Mouse (Mus musculus): ENCODE results near the gene Srrt. TPM values are rescaled to one million over a fixed set of nuclear protein-coding genes. Genes with fewer than 3 reads are reported as not detected.

The Srrt gene
- polyA plus RNA-seq, 1 experiment from 2014 or later = 169 TPM

DNA sequence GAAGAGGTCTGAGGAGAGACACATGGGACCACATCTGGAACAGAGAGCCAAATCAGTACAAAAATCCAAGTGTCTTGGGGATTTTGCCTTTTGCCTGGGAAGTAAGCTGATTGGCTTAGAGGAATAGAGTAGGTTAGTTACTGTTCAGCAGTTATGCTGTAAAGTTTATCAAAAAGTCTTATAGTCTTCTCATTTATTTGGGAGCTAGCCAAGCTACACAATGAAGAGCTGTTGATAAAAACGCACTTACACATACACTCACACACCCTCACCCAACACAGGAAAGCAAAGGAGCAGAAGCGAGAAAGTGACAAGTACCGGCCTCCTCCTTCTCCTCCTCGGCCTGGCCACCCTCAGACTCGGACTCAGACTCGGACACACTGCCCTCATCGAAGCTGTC is 8.2 kb downstream of the Srrt start:
- no peaks in the 10 kb centered on the region for H3K9me3 ChIP-seq (ENCODE audit: control insufficient read depth, low read length)

DNA sequence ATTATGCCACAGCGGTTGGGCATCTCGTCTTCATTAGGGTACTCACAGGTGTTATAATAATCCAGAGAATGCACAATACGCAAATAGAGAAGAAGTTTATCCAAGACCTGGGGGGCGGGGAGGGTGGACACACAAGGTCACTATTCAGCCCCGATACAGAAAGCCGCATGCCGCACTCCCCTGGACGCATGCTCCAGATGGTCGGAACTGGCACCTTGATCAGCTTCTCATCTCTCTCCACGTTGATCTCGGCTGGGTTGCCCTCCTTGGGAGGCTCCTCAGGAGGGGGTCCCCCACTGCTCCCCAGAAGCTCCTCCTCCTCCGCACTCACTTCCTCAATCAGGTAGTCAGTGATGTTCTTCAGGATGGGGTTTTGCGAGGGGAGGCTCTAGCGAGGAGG is 10.3 kb downstream of the Srrt start:
- Histone ChIP-seq H3K9me3 (ENCODE audit: control insufficient read depth, low read length) (no peaks in the 10 kb centered on the region), H3K27ac (ENCODE audit: low read depth, low read length) (no peak overlapping the region), H3K27me3 (replicated peaks; ENCODE audit: control insufficient read depth, insufficient read depth, low read length) (no peaks in the 10 kb centered on the region), H3K9ac (ENCODE audit: low read depth, low read length) (no peak overlapping the region), H3K4me2 (no peak overlapping the region), H3K4me3 (ENCODE audit: low read depth, low read length) (no peak overlapping the region), H3K4me1 (replicated peaks; ENCODE audit: control insufficient read depth, insufficient read depth, low read length) (peaks cover 21% of the 10 kb centered on the region), H3K36me3 (ENCODE audit: control insufficient read depth, insufficient read depth, low read length) (peaks cover 72% of the 10 kb centered on the region)
- WGBS = 95% methylated on average over 14 of the region's 14 CpGs
- DNase-seq (ENCODE audit: low spot score) (no peak), ATAC-seq (replicated peaks; ENCODE audit: low FRiP score) (no peak)

More for the DNA sequence above, 8.2 kb downstream of the Srrt start:
- Histone ChIP-seq H3K36me3 (ENCODE audit: control insufficient read depth, insufficient read depth, low read length) (peaks cover 88% of the 10 kb centered on the region), H3K4me3 (ENCODE audit: low read depth, low read length) (no peak overlapping the region), H3K4me2 (no peak overlapping the region), H3K9ac (ENCODE audit: low read depth, low read length) (no peak overlapping the region), H3K4me1 (replicated peaks; ENCODE audit: control insufficient read depth, insufficient read depth, low read length) (peaks cover 23% of the 10 kb centered on the region), H3K27me3 (replicated peaks; ENCODE audit: control insufficient read depth, insufficient read depth, low read length) (no peaks in the 10 kb centered on the region), H3K27ac (ENCODE audit: low read depth, low read length) (no peak overlapping the region)
- WGBS = 86% methylated on average over 7 of the region's 7 CpGs
- no peak for ATAC-seq (replicated peaks; ENCODE audit: low FRiP score)
- no peak for DNase-seq (ENCODE audit: low spot score)

DNA sequence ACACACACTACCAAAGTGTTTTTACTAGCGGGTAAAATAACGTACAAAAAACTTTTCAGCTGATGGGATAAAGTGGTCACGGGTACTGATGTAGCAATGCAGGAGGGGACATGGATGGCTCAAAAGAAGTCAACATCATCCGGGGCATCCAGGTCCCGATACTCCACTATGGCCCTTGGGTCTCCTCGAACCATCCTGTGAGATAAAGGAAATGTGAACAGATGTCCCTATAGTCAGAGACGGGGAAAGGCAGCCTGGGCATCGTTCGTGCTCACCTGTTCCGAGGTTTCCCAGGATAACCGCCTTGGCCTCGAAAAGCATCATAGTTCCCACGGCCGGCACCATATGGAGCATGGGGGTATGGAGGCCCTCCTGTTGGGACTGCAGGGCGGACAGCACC is 11.8 kb downstream of the Srrt start:
- no peaks in the 10 kb centered on the region for H3K9me3 ChIP-seq (ENCODE audit: control insufficient read depth, low read length)
- peak overlapping the region; percentile 99 for H3K4me2 ChIP-seq
- H3K27me3 ChIP-seq (replicated peaks; ENCODE audit: control insufficient read depth, insufficient read depth, low read length) = no peaks in the 10 kb centered on the region
- H3K4me3 ChIP-seq (ENCODE audit: low read depth, low read length) = peak overlapping the region; percentile 7; the same call in 1 of the 2 replicates
- H3K27ac ChIP-seq (ENCODE audit: low read depth, low read length) = no peak overlapping the region; the same call in 1 of the 2 replicates
- H3K36me3 ChIP-seq (ENCODE audit: control insufficient read depth, insufficient read depth, low read length) = peaks cover 61% of the 10 kb centered on the region
- H3K9ac ChIP-seq (ENCODE audit: low read depth, low read length) = 0 out of 2 replicates have a peak overlapping the region, but pooled peaks have one; percentile 9
- 89% methylated on average over 15 of the region's 15 CpGs for WGBS
- ATAC-seq (replicated peaks; ENCODE audit: low FRiP score) (no peak), DNase-seq (ENCODE audit: low spot score) (no peak)
- H3K4me1 ChIP-seq (replicated peaks; ENCODE audit: control insufficient read depth, insufficient read depth, low read length) = peaks cover 34% of the 10 kb centered on the region

DNA sequence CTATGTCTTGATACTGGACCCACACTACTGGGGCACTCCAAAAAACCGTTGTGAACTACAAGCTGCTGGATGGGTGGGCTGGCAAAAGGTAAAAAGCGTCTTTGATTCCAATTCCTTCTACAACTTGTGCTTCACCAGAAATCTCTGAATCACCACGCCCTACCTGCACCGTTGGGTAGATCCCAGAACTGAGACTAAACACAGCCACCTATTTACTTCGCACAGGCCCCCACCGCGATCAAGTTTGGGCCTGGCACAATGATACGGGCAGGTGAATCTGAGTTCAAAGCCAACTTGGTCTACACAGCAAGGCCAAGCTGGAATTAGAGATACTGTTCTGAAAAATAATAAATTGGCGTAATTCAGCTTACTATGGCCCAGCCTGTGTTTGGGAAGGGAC is 12.2 kb downstream of the Srrt start:
- H3K9me3 ChIP-seq (ENCODE audit: control insufficient read depth, low read length) = no peaks in the 10 kb centered on the region
- H3K4me1 ChIP-seq (replicated peaks; ENCODE audit: control insufficient read depth, insufficient read depth, low read length) = peaks cover 38% of the 10 kb centered on the region
- H3K4me2 ChIP-seq = peak overlapping the region; percentile 99
- peak overlapping the region; percentile 68 for H3K4me3 ChIP-seq (ENCODE audit: low read depth, low read length)
- 72% methylated on average over 9 of the region's 9 CpGs for WGBS
- H3K9ac ChIP-seq (ENCODE audit: low read depth, low read length) = peak overlapping the region; percentile 91
- DNase-seq (ENCODE audit: low spot score) (no peak), ATAC-seq (replicated peaks; ENCODE audit: low FRiP score) (no peak)
- peaks cover 4% of the 10 kb centered on the region for H3K27me3 ChIP-seq (replicated peaks; ENCODE audit: control insufficient read depth, insufficient read depth, low read length)
- H3K36me3 ChIP-seq (ENCODE audit: control insufficient read depth, insufficient read depth, low read length) = peaks cover 57% of the 10 kb centered on the region
- H3K27ac ChIP-seq (ENCODE audit: low read depth, low read length) = peak overlapping the region; percentile 95

DNA sequence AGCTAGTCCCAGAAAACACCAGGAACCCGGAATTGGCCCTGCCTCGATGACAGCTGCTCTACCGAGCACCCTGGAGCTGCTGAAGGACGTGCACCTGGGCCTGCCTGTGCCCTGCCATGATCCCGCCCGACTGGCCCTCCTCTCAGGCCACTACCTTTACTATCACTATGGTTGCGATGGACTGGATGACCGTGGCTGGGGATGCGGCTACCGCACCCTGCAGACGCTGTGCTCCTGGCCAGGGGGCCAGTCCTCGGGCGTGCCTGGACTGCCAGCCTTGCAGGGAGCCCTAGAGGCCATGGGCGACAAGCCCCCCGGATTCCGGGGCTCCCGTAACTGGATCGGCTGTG is 12.8 kb downstream of the Srrt start:
- peak; percentile 33 for ATAC-seq (replicated peaks; ENCODE audit: low FRiP score)
- Histone ChIP-seq H3K27me3 (replicated peaks; ENCODE audit: control insufficient read depth, insufficient read depth, low read length) (peaks cover 9% of the 10 kb centered on the region), H3K9me3 (ENCODE audit: control insufficient read depth, low read length) (no peaks in the 10 kb centered on the region), H3K27ac (ENCODE audit: low read depth, low read length) (peak overlapping the region; percentile 95), H3K4me3 (ENCODE audit: low read depth, low read length) (peak overlapping the region; percentile 68), H3K9ac (ENCODE audit: low read depth, low read length) (peak overlapping the region; percentile 91), H3K36me3 (ENCODE audit: control insufficient read depth, insufficient read depth, low read length) (peaks cover 51% of the 10 kb centered on the region), H3K4me1 (replicated peaks; ENCODE audit: control insufficient read depth, insufficient read depth, low read length) (peaks cover 42% of the 10 kb centered on the region), H3K4me2 (peak overlapping the region; percentile 99)
- no peak for DNase-seq (ENCODE audit: low spot score)
- 9% methylated on average over 18 of the region's 18 CpGs for WGBS

DNA sequence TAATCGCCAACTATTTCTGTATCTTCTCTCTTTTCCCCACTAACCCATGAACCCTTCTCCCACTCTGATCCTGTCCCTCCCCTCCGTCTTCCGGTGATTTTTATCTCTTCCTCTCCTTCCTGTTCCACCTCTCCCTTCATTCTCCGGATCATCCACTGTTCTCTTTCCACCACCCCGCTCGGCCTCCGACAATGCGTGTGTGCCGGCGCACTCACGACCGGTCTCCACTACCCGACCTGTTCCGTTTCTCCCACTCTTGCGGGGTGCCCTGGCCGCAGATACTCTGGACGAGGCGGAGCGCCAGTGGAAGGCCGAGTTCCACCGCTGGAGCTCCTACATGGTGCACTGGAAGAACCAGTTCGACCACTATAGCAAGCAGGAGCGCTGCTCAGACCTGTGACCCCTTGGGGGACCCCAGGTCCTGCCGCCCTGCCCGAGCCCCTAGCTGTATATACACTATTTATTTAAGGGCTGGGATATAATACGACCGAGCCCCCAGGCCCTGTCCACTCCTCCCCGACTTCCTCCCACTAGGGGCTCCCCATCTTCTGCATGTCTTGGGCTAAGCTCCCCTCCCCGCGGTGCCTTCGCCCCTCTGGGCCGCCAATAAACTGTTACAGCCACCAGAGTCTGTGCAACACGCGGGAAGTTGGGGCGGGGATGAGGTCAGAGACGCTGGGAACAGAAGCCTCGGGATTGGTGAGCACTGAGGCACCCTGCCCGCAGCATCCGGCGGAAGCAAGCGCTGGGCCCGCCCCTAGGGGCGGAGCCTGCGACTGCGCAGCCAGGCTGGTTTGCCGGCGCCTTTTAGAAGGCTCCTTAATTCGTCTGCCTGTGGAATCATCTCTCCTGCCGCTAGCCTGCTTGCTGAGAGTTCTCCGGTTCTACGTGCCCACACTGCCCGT is 13.4 kb downstream of the Srrt start, which contains the start of gene Ufsp1:
Gene Ufsp1 (plus strand): TSS at position 791 of the 905 bp plus-strand sequence.
- Histone ChIP-seq H3K4me1 (replicated peaks; ENCODE audit: control insufficient read depth, insufficient read depth, low read length) (peaks cover 42% of the 10 kb centered on the region), H3K4me2 (peak within 1 kb of the TSS; percentile 99)

DNA sequence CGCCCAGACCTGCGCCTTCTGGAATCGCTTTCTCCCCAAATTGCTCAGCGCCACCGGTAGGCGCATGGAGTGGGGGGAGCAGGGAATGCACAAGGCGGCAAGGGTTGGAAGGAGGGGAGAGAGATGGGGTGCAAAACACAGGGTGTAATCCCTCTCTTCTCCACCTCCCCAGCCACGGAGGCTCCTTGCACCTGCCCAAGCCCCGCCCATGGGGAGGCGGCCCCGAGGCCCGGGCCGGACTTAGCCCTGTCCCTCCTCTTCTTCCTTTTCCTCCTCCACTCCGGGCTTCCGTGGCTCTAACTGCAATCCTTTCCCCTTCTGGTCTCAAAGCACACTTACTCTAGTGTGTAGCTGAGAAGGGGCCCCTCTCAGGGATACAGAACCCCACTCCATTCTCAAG is 14.2 kb downstream of the Srrt start:
- DNase-seq (ENCODE audit: low spot score) (peak; percentile 75), ATAC-seq (replicated peaks; ENCODE audit: low FRiP score) (peak; percentile 35)
- Histone ChIP-seq H3K36me3 (ENCODE audit: control insufficient read depth, insufficient read depth, low read length) (peaks cover 37% of the 10 kb centered on the region), H3K4me3 (ENCODE audit: low read depth, low read length) (peak overlapping the region; percentile 68), H3K27me3 (replicated peaks; ENCODE audit: control insufficient read depth, insufficient read depth, low read length) (peaks cover 19% of the 10 kb centered on the region), H3K9ac (ENCODE audit: low read depth, low read length) (peak overlapping the region; percentile 91), H3K4me2 (peak overlapping the region; percentile 99), H3K9me3 (ENCODE audit: control insufficient read depth, low read length) (no peaks in the 10 kb centered on the region), H3K4me1 (replicated peaks; ENCODE audit: control insufficient read depth, insufficient read depth, low read length) (peaks cover 45% of the 10 kb centered on the region), H3K27ac (ENCODE audit: low read depth, low read length) (peak overlapping the region; percentile 95)
- WGBS = under 1% methylated on average over 15 of the region's 15 CpGs

More for the DNA sequence above, 13.4 kb downstream of the Srrt start, which contains the start of gene Ufsp1:
- Histone ChIP-seq H3K9me3 (ENCODE audit: control insufficient read depth, low read length) (no peaks in the 10 kb centered on the region), H3K36me3 (ENCODE audit: control insufficient read depth, insufficient read depth, low read length) (peaks cover 45% of the 10 kb centered on the region), H3K27me3 (replicated peaks; ENCODE audit: control insufficient read depth, insufficient read depth, low read length) (peaks cover 16% of the 10 kb centered on the region), H3K4me3 (ENCODE audit: low read depth, low read length) (peak within 1 kb of the TSS; percentile 68), H3K27ac (ENCODE audit: low read depth, low read length) (peak within 1 kb of the TSS; percentile 95), H3K9ac (ENCODE audit: low read depth, low read length) (peak within 1 kb of the TSS; percentile 91)
- under 1% methylated on average over 52 of the region's 52 CpGs for WGBS
- peak; percentile 80 for ATAC-seq (replicated peaks; ENCODE audit: low FRiP score)
- peak; percentile 95 for DNase-seq (ENCODE audit: low spot score)

DNA sequence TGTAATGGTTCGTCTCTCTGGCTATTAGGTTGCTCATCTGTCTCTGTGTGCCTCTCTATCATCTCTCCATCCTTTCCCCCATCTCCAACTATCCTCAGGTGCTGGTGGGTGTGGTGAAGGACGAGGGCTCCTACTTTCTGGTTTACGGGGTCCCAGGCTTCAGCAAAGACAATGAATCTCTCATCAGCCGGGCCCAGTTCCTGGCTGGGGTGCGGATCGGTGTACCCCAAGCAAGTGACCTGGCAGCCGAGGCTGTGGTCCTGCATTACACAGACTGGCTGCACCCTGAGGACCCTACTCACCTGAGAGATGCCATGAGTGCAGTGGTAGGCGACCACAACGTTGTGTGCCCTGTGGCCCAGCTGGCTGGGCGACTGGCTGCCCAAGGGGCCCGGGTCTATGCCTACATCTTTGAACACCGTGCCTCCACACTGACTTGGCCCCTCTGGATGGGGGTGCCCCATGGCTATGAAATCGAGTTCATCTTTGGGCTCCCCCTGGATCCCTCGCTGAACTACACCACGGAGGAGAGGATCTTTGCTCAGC is 16.0 kb downstream of the Srrt start:
- peaks cover 31% of the 10 kb centered on the region for H3K27me3 ChIP-seq (replicated peaks; ENCODE audit: control insufficient read depth, insufficient read depth, low read length)
- 71% methylated on average over 15 of the region's 15 CpGs for WGBS

More for the DNA sequence above, 16.0 kb downstream of the Srrt start:
- Histone ChIP-seq H3K4me2 (peak overlapping the region; percentile 99), H3K27ac (ENCODE audit: low read depth, low read length) (peak overlapping the region; percentile 95; the same call in 1 of the 2 replicates), H3K9ac (ENCODE audit: low read depth, low read length) (peak overlapping the region; percentile 80; the same call in 1 of the 2 replicates), H3K9me3 (ENCODE audit: control insufficient read depth, low read length) (no peaks in the 10 kb centered on the region), H3K36me3 (ENCODE audit: control insufficient read depth, insufficient read depth, low read length) (peaks cover 19% of the 10 kb centered on the region), H3K4me1 (replicated peaks; ENCODE audit: control insufficient read depth, insufficient read depth, low read length) (peaks cover 57% of the 10 kb centered on the region), H3K4me3 (ENCODE audit: low read depth, low read length) (peak overlapping the region; percentile 68)
- ATAC-seq (replicated peaks; ENCODE audit: low FRiP score) (no peak), DNase-seq (ENCODE audit: low spot score) (no peak)
